Mouse (Mus musculus) CH12.LX (cell line): ENCODE measurements around the gene Bad. TPM values are rescaled to one million over a fixed set of nuclear protein-coding genes. Genes with fewer than 3 reads are reported as not detected.

Experiments
- DNase-seq: peaks from one replicate; pipeline ENCODE4 v3.0.0-alpha.2; 2013; ENCODE audit errors: extremely low read depth
- H3K27ac ChIP-seq: 2 replicates; pipeline ENCODE4 v1.5.1; 2012; ENCODE audit warnings: low read depth, mild to moderate bottlenecking, control low read depth, moderate library complexity; ENCODE audit not compliant: insufficient read depth
- H3K27me3 ChIP-seq: replicated peaks from 2 replicates; pipeline ENCODE3; 2012; ENCODE audit warnings: inconsistent platforms
- H3K36me3 ChIP-seq, 2 experiments: replicated peaks in 1 of 2; 2 replicates each; pipeline versions ENCODE3 to v1.6.1; 2012; ENCODE audit warnings: inconsistent platforms in 1 of 2, low read length in 1 of 2, mild to moderate bottlenecking in 1 of 2, mixed read lengths in 1 of 2, moderate library complexity in 1 of 2; ENCODE audit not compliant: control insufficient read depth in 1 of 2, insufficient read depth in 1 of 2
- H3K4me1 ChIP-seq, 2 experiments: 2 replicates each; pipeline ENCODE4 v1.6.1; 2012; ENCODE audit warnings: inconsistent platforms in 1 of 2, moderate library complexity in 1 of 2; ENCODE audit not compliant: insufficient read depth in 2 of 2, control insufficient read depth in 1 of 2
- H3K4me2 ChIP-seq: 2 replicates; pipeline ENCODE4 v1.6.1; 2012; ENCODE audit warnings: low read depth, mild to moderate bottlenecking, control low read depth; ENCODE audit not compliant: poor library complexity, insufficient read depth, severe bottlenecking
- H3K4me3 ChIP-seq, 3 experiments: fragments of 150-350 bp in 1 of 3; sonication (generic) in 1 of 3; replicated peaks in 1 of 3; 2 replicates each; pipeline versions ENCODE3 to v1.5.1; 2011 to 2012; ENCODE audit warnings: low read depth in 2 of 3, low read length in 2 of 3, mild to moderate bottlenecking in 2 of 3, moderate library complexity in 2 of 3, control low read depth in 1 of 3, improper control_type of control experiment in 1 of 3, inconsistent platforms in 1 of 3, mixed read lengths in 1 of 3; ENCODE audit not compliant: poor library complexity in 1 of 3
- H3K79me2 ChIP-seq: replicated peaks from 2 replicates; pipeline ENCODE4 v1.6.1; 2012; ENCODE audit warnings: mild to moderate bottlenecking, moderate library complexity; ENCODE audit not compliant: control insufficient read depth, poor library complexity, insufficient read depth, severe bottlenecking; ENCODE audit errors: extremely low read depth
- H3K9ac ChIP-seq: 2 replicates; pipeline ENCODE4 v1.6.1; 2012; ENCODE audit warnings: low read depth, mild to moderate bottlenecking, control low read depth, moderate library complexity; ENCODE audit not compliant: insufficient read depth
- H3K9me3 ChIP-seq: replicated peaks from 2 replicates; pipeline ENCODE3; 2012; ENCODE audit warnings: low read length, inconsistent platforms, mixed read lengths
- BHLHE40 ChIP-seq: IDR thresholded peaks from 2 replicates; pipeline ENCODE4 v1.6.1; 2011; ENCODE audit warnings: mild to moderate bottlenecking, low read depth, low read length, improper control_type of control experiment
- EP300 ChIP-seq: IDR thresholded peaks from 2 replicates; pipeline ENCODE4 v1.6.1; 2011; ENCODE audit warnings: low read length, improper control_type of control experiment
- GABPA ChIP-seq: IDR thresholded peaks from 2 replicates; pipeline ENCODE4 v1.6.1; 2012; ENCODE audit warnings: low read depth, low read length, improper control_type of control experiment, inconsistent platforms; ENCODE audit not compliant: insufficient replicate concordance
- HCFC1 ChIP-seq: IDR thresholded peaks from 2 replicates; pipeline ENCODE4 v1.6.1; 2012; ENCODE audit warnings: low read depth, mild to moderate bottlenecking, inconsistent platforms, low read length, improper control_type of control experiment
- JUN ChIP-seq: IDR thresholded peaks from 2 replicates; pipeline ENCODE4 v1.6.1; 2011; ENCODE audit warnings: low read depth, mild to moderate bottlenecking, low read length, improper control_type of control experiment, moderate library complexity; ENCODE audit not compliant: insufficient read depth
- MAFK ChIP-seq: IDR thresholded peaks from 2 replicates; pipeline ENCODE4 v1.6.1; 2011; ENCODE audit warnings: low read length, improper control_type of control experiment; ENCODE audit not compliant: insufficient replicate concordance
- MAX ChIP-seq: IDR thresholded peaks from 2 replicates; pipeline ENCODE4 v1.6.1; 2011; ENCODE audit warnings: low read length, improper control_type of control experiment
- MAZ ChIP-seq: IDR thresholded peaks from 2 replicates; pipeline ENCODE4 v1.6.1; 2012; ENCODE audit warnings: low read depth, mild to moderate bottlenecking, inconsistent platforms, low read length, improper control_type of control experiment, moderate library complexity
- MXI1 ChIP-seq: IDR thresholded peaks from 2 replicates; pipeline ENCODE4 v1.6.1; 2011; ENCODE audit warnings: mild to moderate bottlenecking, low read depth, low read length, improper control_type of control experiment
- MYC ChIP-seq: IDR thresholded peaks from 2 replicates; pipeline ENCODE4 v1.6.1; 2011; ENCODE audit warnings: low read depth, mild to moderate bottlenecking, improper control_type of control experiment, low read length
- PAX5 ChIP-seq: IDR thresholded peaks from 2 replicates; pipeline ENCODE4 v1.6.1; 2012; ENCODE audit warnings: low read length, inconsistent platforms, mixed read lengths
- POLR2A ChIP-seq: IDR thresholded peaks from 2 replicates; pipeline ENCODE4 v1.6.1; 2011; ENCODE audit warnings: low read depth, mild to moderate bottlenecking, improper control_type of control experiment, low read length
- RAD21 ChIP-seq: IDR thresholded peaks from 2 replicates; pipeline ENCODE4 v1.6.1; 2011; ENCODE audit warnings: low read depth, mild to moderate bottlenecking, low read length, improper control_type of control experiment, moderate library complexity
- RCOR1 ChIP-seq: conservative IDR thresholded peaks from 2 replicates; pipeline ENCODE4 v1.6.1; 2012; ENCODE audit warnings: low read depth, mild to moderate bottlenecking, inconsistent platforms, low read length, improper control_type of control experiment
- SIN3A ChIP-seq: IDR thresholded peaks from 2 replicates; pipeline ENCODE4 v1.6.1; 2012; ENCODE audit warnings: low read length, improper control_type of control experiment, inconsistent platforms
- SMC3 ChIP-seq: IDR thresholded peaks from 2 replicates; pipeline ENCODE4 v1.6.1; 2011; ENCODE audit warnings: low read depth, low read length, improper control_type of control experiment
- TBP ChIP-seq: conservative IDR thresholded peaks from 2 replicates; pipeline ENCODE4 v1.6.1; 2011; ENCODE audit warnings: low read depth, low read length, improper control_type of control experiment
- TCF12 ChIP-seq: IDR thresholded peaks from 2 replicates; pipeline ENCODE4 v1.6.1; 2014; ENCODE audit warnings: low read depth, mild to moderate bottlenecking, inconsistent platforms, low read length, improper control_type of control experiment
- UBTF ChIP-seq: IDR thresholded peaks from 2 replicates; pipeline ENCODE4 v1.6.1; 2012; ENCODE audit warnings: low read depth, mild to moderate bottlenecking, inconsistent platforms, low read length, improper control_type of control experiment, moderate library complexity
- USF2 ChIP-seq: conservative IDR thresholded peaks from 2 replicates; pipeline ENCODE4 v1.6.1; 2011; ENCODE audit warnings: low read depth, low read length, improper control_type of control experiment
- ZC3H11A ChIP-seq: IDR thresholded peaks from 2 replicates; pipeline ENCODE4 v1.6.1; 2012; ENCODE audit warnings: low read depth, mild to moderate bottlenecking, inconsistent platforms, low read length, improper control_type of control experiment
- ZMIZ1 ChIP-seq: IDR thresholded peaks from 2 replicates; pipeline ENCODE4 v1.6.1; 2012; ENCODE audit warnings: low read depth, mild to moderate bottlenecking, inconsistent platforms, low read length, improper control_type of control experiment
- ZNF384 ChIP-seq: IDR thresholded peaks from 2 replicates; pipeline ENCODE4 v1.6.1; 2012; ENCODE audit warnings: low read depth, low read length, improper control_type of control experiment, inconsistent platforms
- dilution Hi-C: fragments of 300-500 bp; cut with MboI; formaldehyde crosslinking; loops from 2 replicates; pipeline ENCODE4 v1.14.3; 2020; ENCODE audit warnings: low sequenced_read_pairs; ENCODE audit not compliant: extremely low pct_unique_long_range_greater_than_20kb, extremely low pct_ligation_motif_present
- in situ Hi-C: fragments of 300-500 bp; cut with MboI; formaldehyde crosslinking; loops from 3 replicates; pipeline ENCODE4 v1.14.3; 2019; ENCODE audit warnings: low sequenced_read_pairs, low pct_ligation_motif_present, low pct_unique_long_range_greater_than_20kb, mixed read lengths
- polyA plus RNA-seq: library from polyadenylated mRNA; unstranded; fragments of >175 nt; gene quantifications from 2 replicates; pipeline ENCODE4 v1.2.1, GENCODE M21; 2012; ENCODE audit warnings: low read depth; ENCODE audit not compliant: insufficient read length
- total RNA-seq, 2 experiments: library from RNA; depleted of rRNA; stranded (reverse); fragments of 300-350 nt in 1 of 2; fragments of >200 nt in 1 of 2; gene quantifications; 2 replicates each; pipeline ENCODE4 v1.2.3; 2012 to 2014

Gene Bad
- total and polyA plus RNA-seq, 3 experiments = 27.7 to 38.0 (median 33.3) TPM

DNA sequence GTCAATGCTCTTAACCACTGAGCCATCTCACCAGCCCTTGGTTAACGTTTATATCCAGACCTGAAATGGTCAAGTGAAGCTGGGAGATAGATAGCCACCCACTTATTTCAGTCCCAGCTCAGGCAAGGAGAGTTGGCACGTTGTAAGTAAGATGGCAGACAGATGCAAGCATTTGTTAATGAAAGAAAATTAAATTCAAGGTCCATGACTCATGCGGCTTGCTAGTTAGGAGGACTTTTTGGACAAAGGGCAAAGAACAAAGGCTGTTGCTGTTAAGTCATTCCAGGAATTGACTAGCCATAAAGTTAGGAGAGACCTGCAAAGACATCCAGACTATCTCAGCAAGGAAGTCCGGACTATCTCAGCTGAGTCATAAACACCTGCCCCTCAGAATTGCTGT, 42.0 kb upstream of the Bad start:
- H3K9me3 ChIP-seq = peaks cover 11% of the 10 kb centered on the region
- no peaks in the 10 kb centered on the region for H3K27me3 ChIP-seq
- H3K4me3 ChIP-seq = no peak overlapping the region
- H3K27ac ChIP-seq = no peak overlapping the region
- H3K36me3 ChIP-seq = peaks cover 12 to 13% of the 10 kb centered on the region in 2 experiments
- TF ChIP-seq MYC (no peak), MAX (no peak), JUN (no peak), PAX5 (no peak), POLR2A (no peak), TCF12 (no peak), MAZ (no peak), TBP (no peak), HCFC1 (no peak), UBTF (no peak), SMC3 (no peak), USF2 (no peak), ZNF384 (no peak), BHLHE40 (no peak), SIN3A (no peak), RCOR1 (no peak)
- no peak overlapping the region for H3K4me2 ChIP-seq
- dilution Hi-C loops (no loop called here), in situ Hi-C loops (no loop called here)
- H3K79me2 ChIP-seq = no peaks in the 10 kb centered on the region; the same call in none of the 2 replicates
- no peak for DNase-seq
- no peak overlapping the region for H3K9ac ChIP-seq
- peaks cover 0 to 4% of the 10 kb centered on the region in 2 experiments; a peak in 2 of 4 replicates for H3K4me1 ChIP-seq

DNA sequence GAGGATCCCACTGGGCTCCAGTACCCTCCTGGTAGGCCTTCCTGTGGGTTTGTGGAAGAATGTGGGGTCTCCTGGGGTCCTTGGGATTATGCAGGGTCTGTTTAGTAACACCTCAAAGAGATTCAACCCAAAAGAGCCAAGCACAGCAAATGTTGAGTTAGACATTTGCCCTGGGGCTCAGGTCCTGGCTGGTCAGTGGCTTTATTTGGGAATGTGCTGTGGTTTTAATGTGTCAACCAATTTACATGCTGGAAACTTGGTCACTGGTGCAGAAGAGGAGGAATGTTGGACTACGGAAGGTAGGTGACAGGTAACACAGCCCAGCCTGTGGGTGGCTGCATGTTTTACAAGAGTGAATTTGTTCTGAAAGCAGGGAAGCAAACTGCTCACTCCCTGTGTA, 38.6 kb upstream of the Bad start:
- Histone ChIP-seq H3K79me2 (peaks cover 3% of the 10 kb centered on the region), H3K9ac (no peak overlapping the region), H3K36me3 (peaks cover 17 to 44% of the 10 kb centered on the region in 2 experiments), H3K4me3 (no peak overlapping the region), H3K4me1 (peaks cover 2 to 8% of the 10 kb centered on the region in 2 experiments; a peak in 3 of 4 replicates), H3K4me2 (no peak overlapping the region), H3K9me3 (peaks cover 6% of the 10 kb centered on the region), H3K27ac (no peak overlapping the region), H3K27me3 (no peaks in the 10 kb centered on the region)
- DNase-seq = no peak
- in situ Hi-C loops (no loop called here), dilution Hi-C loops (no loop called here)
- TF ChIP-seq JUN (no peak), ZMIZ1 (no peak), RAD21 (no peak), ZNF384 (no peak), EP300 (no peak), MXI1 (no peak), MAFK (no peak), TCF12 (no peak), ZC3H11A (no peak), TBP (no peak), MYC (no peak), GABPA (no peak)
